Comparison of ENCODE assay signal across 12 mouse cellular contexts in genomic region chr5:150465218-150465617, GRCm38 (mm10). TPM values are rescaled to one million over a fixed set of nuclear protein-coding genes. Genes with fewer than 3 reads are reported as not detected.
DNase-seq lines count a peak whose midpoint lies in the region; ATAC-seq and TF ChIP-seq lines count a peak whose summit lies in the region.
"Had no signal": no experiment of that assay in that cellular context is flagged by ENCODE, and none has a peak within 500 bp of the region (broad histone marks: within the 10 kb centered on the region; RNA-seq: fewer than 3 reads in every experiment).

No protein-coding gene starts in this region.

- 0 out of 2 replicates have a peak overlapping the region, but pooled peaks have one; percentile 18 for H3K27ac ChIP-seq in kidney, embryonic 15.5 days
- H3K27ac ChIP-seq in cortical plate, adult 2 months (ENCODE audit: insufficient read depth, low read length) = peak overlapping the region; percentile 54; the same call in 1 of the 2 replicates
- H3K27ac ChIP-seq in heart, postnatal 0 days (ENCODE audit: low read depth) = peak overlapping the region; percentile 38
- H3K27ac ChIP-seq: limb, embryonic 12.5 days had no signal

- TF ChIP-seq CTCF in cortical plate, adult 2 months (IDR thresholded peaks at IDR 0.05; ENCODE audit: extremely low read depth, insufficient read depth, low read length) = no peak
- TF ChIP-seq CTCF in heart, postnatal 0 days (IDR thresholded peaks at IDR 0.05; ENCODE audit: low read depth) = no peak

- WGBS in kidney, embryonic 15.5 days = 69% methylated on average over 6 of the region's 6 CpGs
- 61% methylated on average over 6 of the region's 6 CpGs for WGBS in heart, postnatal 0 days

- H3K9ac ChIP-seq in kidney, embryonic 15.5 days = no peak overlapping the region
- no peak overlapping the region for H3K9ac ChIP-seq in heart, postnatal 0 days (replicated peaks; ENCODE audit: low read depth, low read length)
- H3K9ac ChIP-seq: limb, embryonic 12.5 days had no signal

- no peak for ATAC-seq in kidney, embryonic 15.5 days (replicated peaks; ENCODE audit: low FRiP score)
- ATAC-seq in heart, postnatal 0 days (ENCODE audit: insufficient read depth, low read depth) = no peak
- ATAC-seq in megakaryocyte progenitor cell, adult 5-6 weeks (replicated peaks; ENCODE audit: poor library complexity) = peak; percentile 27
- ATAC-seq in frontal cortex, adult (ENCODE audit: low TSS enrichment) = no peak
- ATAC-seq: hindbrain, embryonic 16.5 days had no signal

- H3K4me1 ChIP-seq in kidney, embryonic 15.5 days = peaks cover 14% of the 10 kb centered on the region
- peaks cover 3% of the 10 kb centered on the region for H3K4me1 ChIP-seq in cortical plate, adult 2 months (ENCODE audit: control insufficient read depth, insufficient read depth, low read length)
- peaks cover 7% of the 10 kb centered on the region for H3K4me1 ChIP-seq in heart, postnatal 0 days (ENCODE audit: control insufficient read depth, insufficient read depth)
- H3K4me1 ChIP-seq: limb, embryonic 12.5 days had no signal

- intact Hi-C loops in left cerebral cortex, postnatal 36 days (cut with DNase I) = no loop called here

- DNase-seq in kidney, adult 18-20 months = no peak
- DNase-seq in heart, postnatal 0 days (ENCODE audit: low spot score) = no peak
- no peak for DNase-seq in left cerebral cortex, postnatal 36 days (ENCODE audit: low spot score in 2 of 2)
- DNase-seq: cerebellum, postnatal 14 days had no signal

- H3K36me3 ChIP-seq in kidney, embryonic 15.5 days = peaks cover under 1% of the 10 kb centered on the region; the same call in 1 of the 2 replicates
- peaks cover 37% of the 10 kb centered on the region for H3K36me3 ChIP-seq in heart, postnatal 0 days (replicated peaks; ENCODE audit: control insufficient read depth, insufficient read depth, low read length)
- H3K36me3 ChIP-seq: limb, embryonic 12.5 days had no signal

- H3K27me3 ChIP-seq in kidney, embryonic 15.5 days = no peaks in the 10 kb centered on the region
- no peaks in the 10 kb centered on the region for H3K27me3 ChIP-seq in heart, postnatal 0 days (ENCODE audit: control insufficient read depth, insufficient read depth, low read length)
- H3K27me3 ChIP-seq: limb, embryonic 12.5 days had no signal

- H3K4me2 ChIP-seq in kidney, embryonic 15.5 days = no peak overlapping the region
- no peak overlapping the region for H3K4me2 ChIP-seq in heart, postnatal 0 days (ENCODE audit: low read depth, low read length)
- H3K4me2 ChIP-seq: limb, embryonic 12.5 days had no signal

- no peak for TF ChIP-seq POLR2A in cortical plate, adult 2 months (IDR thresholded peaks at IDR 0.05; ENCODE audit: extremely low read depth, insufficient read depth, low read length)

- no peak for TF ChIP-seq EP300 in heart, postnatal 0 days (IDR thresholded peaks at IDR 0.05; ENCODE audit: low read depth)

- H3K4me3 ChIP-seq in kidney, embryonic 15.5 days (replicated peaks) = no peak overlapping the region
- no peak overlapping the region for H3K4me3 ChIP-seq in cortical plate, adult 2 months (ENCODE audit: insufficient read depth, low read length)
- no peak overlapping the region for H3K4me3 ChIP-seq in heart, postnatal 0 days (ENCODE audit: low read depth, low read length)
- H3K4me3 ChIP-seq: limb, embryonic 12.5 days had no signal

- H3K9me3 ChIP-seq in kidney, embryonic 15.5 days (replicated peaks) = no peaks in the 10 kb centered on the region
- no peaks in the 10 kb centered on the region for H3K9me3 ChIP-seq in heart, postnatal 0 days (replicated peaks; ENCODE audit: control insufficient read depth, low read length)
- H3K9me3 ChIP-seq: limb, embryonic 12.5 days had no signal

RNA-seq across cellular contexts. Expression of gene Zar1l, which starts 52.7 kb away (rescaled TPM):
- not detected in 2 replicates for polyA plus RNA-seq in kidney, embryonic 15.5 days (2015; fragmentation: Nextera tagmentation; extraction: Ambion mirVana)
- 0.66 and 1.6 TPM in 2 replicates for polyA plus RNA-seq in cortical plate, adult 2 months (2012; rRNA removed)
- not detected in 2 replicates for total RNA-seq in heart, postnatal 0 days (2014; rRNA removed; ENCODE audit: low replicate concordance)
- not detected in 2 replicates for polyA plus RNA-seq in heart, postnatal 0 days (2015; fragmentation: Nextera tagmentation; extraction: Ambion mirVana)
- not detected in 2 replicates for total RNA-seq in megakaryocyte progenitor cell, adult 5-6 weeks (2015)
- not detected in 2 replicates for total RNA-seq in megakaryocyte progenitor cell, adult 5-6 weeks (2017)
- total RNA-seq in left cerebral cortex, postnatal 36 days (2021) = 1 to 10 TPM in 1 of 2 experiments, under 1 TPM in 1; 0.99 to 1.9 TPM
- total RNA-seq: gastrocnemius, adult 18-20 months had no signal
- polyA plus RNA-seq: hindbrain, embryonic 16.5 days; limb, embryonic 12.5 days; thymus, postnatal 0 days had no signal

RNA-seq across cellular contexts. Expression of gene Brca2, which starts 57.2 kb away (rescaled TPM):
- polyA plus RNA-seq in kidney, embryonic 15.5 days (2015; fragmentation: Nextera tagmentation; extraction: Ambion mirVana) = 24.0 and 27.4 TPM in 2 replicates
- 6.3 and 7.2 TPM in 2 replicates for polyA plus RNA-seq in cortical plate, adult 2 months (2012; rRNA removed)
- 15.8 and 22.4 TPM in 2 replicates for total RNA-seq in heart, postnatal 0 days (2014; rRNA removed; ENCODE audit: low replicate concordance)
- polyA plus RNA-seq in heart, postnatal 0 days (2015; fragmentation: Nextera tagmentation; extraction: Ambion mirVana) = 8.7 and 9.9 TPM in 2 replicates
- 36.1 and 52.9 TPM in 2 replicates for total RNA-seq in megakaryocyte progenitor cell, adult 5-6 weeks (2015)
- total RNA-seq in megakaryocyte progenitor cell, adult 5-6 weeks (2017) = 37.4 and 45.7 TPM in 2 replicates
- 10 to 100 TPM in 1 of 2 experiments, 1 to 10 TPM in 1; 7.6 to 11.6 TPM for total RNA-seq in left cerebral cortex, postnatal 36 days (2021)
